11 mouse cellular contexts compared by ENCODE assay signal in genomic region chr5:85346762-85347161, GRCm38 (mm10).
DNase-seq lines count a peak whose midpoint lies in the region; ATAC-seq and TF ChIP-seq lines count a peak whose summit lies in the region.
"Had no signal": no experiment of that assay in that cellular context is flagged by ENCODE, and none has a peak within 500 bp of the region (broad histone marks: within the 10 kb centered on the region; RNA-seq: fewer than 3 reads in every experiment).

No protein-coding gene starts in this region.

- no peaks in the 10 kb centered on the region for H3K27me3 ChIP-seq in forebrain, embryonic 11.5 days (ENCODE audit: control insufficient read depth, insufficient read depth, low read length)
- H3K27me3 ChIP-seq in forebrain, embryonic 10.5 days (ENCODE audit: poor library complexity, severe bottlenecking) = no peaks in the 10 kb centered on the region
- no peaks in the 10 kb centered on the region for H3K27me3 ChIP-seq in hindbrain, postnatal 0 days (ENCODE audit: insufficient read depth, low read length)
- no peaks in the 10 kb centered on the region for H3K27me3 ChIP-seq in lung, postnatal 0 days (replicated peaks; ENCODE audit: insufficient read depth, low read length)

- no peak for DNase-seq in forebrain, embryonic 11.5 days (ENCODE audit: low spot score)
- DNase-seq in forebrain, embryonic 10.5 days (ENCODE audit: extremely low spot score, low spot score) = no peak
- DNase-seq in hindbrain, postnatal 0 days (ENCODE audit: low spot score) = peak; percentile 71
- peak; percentile 35 to 58 for DNase-seq in left cerebral cortex, postnatal 14 days (ENCODE audit: low spot score in 2 of 2)
- DNase-seq in right cerebral cortex, postnatal 25 days = peak; percentile 52
- DNase-seq in lung, postnatal 0 days (ENCODE audit: low spot score) = no peak
- DNase-seq in cerebellum, adult 9-11 months = no peak
- DNase-seq in adrenal gland, adult 18-20 months (ENCODE audit: low spot score in 2 of 2) = no peak
- DNase-seq: gastrocnemius, adult 2 months; heart, postnatal 10 days; lung, postnatal 10 days had no signal

- 73% methylated on average over 3 of the region's 3 CpGs for WGBS in forebrain, embryonic 11.5 days
- WGBS in forebrain, embryonic 10.5 days = 81% methylated on average over 3 of the region's 3 CpGs
- 40% methylated on average over 3 of the region's 3 CpGs for WGBS in hindbrain, postnatal 0 days
- WGBS in lung, postnatal 0 days = 74% methylated on average over 3 of the region's 3 CpGs

- no peak overlapping the region for H3K9ac ChIP-seq in forebrain, embryonic 11.5 days (ENCODE audit: low read length)
- no peak overlapping the region for H3K9ac ChIP-seq in hindbrain, postnatal 0 days (replicated peaks; ENCODE audit: low read length)
- H3K9ac ChIP-seq in lung, postnatal 0 days (replicated peaks; ENCODE audit: low read depth) = no peak overlapping the region

- H3K36me3 ChIP-seq in forebrain, embryonic 11.5 days (ENCODE audit: control insufficient read depth, insufficient read depth, low read length) = no peaks in the 10 kb centered on the region
- no peaks in the 10 kb centered on the region for H3K36me3 ChIP-seq in forebrain, embryonic 10.5 days (replicated peaks)
- no peaks in the 10 kb centered on the region for H3K36me3 ChIP-seq in hindbrain, postnatal 0 days (ENCODE audit: insufficient read depth, low read length)
- no peaks in the 10 kb centered on the region for H3K36me3 ChIP-seq in lung, postnatal 0 days (ENCODE audit: insufficient read depth, low read length)

- H3K4me1 ChIP-seq in forebrain, embryonic 11.5 days (replicated peaks; ENCODE audit: control insufficient read depth, insufficient read depth, low read length) = no peaks in the 10 kb centered on the region
- no peaks in the 10 kb centered on the region for H3K4me1 ChIP-seq in forebrain, embryonic 10.5 days
- no peaks in the 10 kb centered on the region for H3K4me1 ChIP-seq in hindbrain, postnatal 0 days (ENCODE audit: insufficient read depth, low read length)
- no peaks in the 10 kb centered on the region for H3K4me1 ChIP-seq in lung, postnatal 0 days (ENCODE audit: insufficient read depth, low read depth, low read length)

- peak; percentile 77 for ATAC-seq in forebrain, embryonic 11.5 days (replicated peaks; ENCODE audit: low FRiP score)
- peak; percentile 87 for ATAC-seq in hindbrain, postnatal 0 days
- no peak for ATAC-seq in lung, postnatal 0 days

- no peak overlapping the region for H3K4me2 ChIP-seq in forebrain, embryonic 11.5 days (ENCODE audit: low read depth, low read length, severe bottlenecking)
- no peak overlapping the region for H3K4me2 ChIP-seq in hindbrain, postnatal 0 days (ENCODE audit: low read depth, low read length)
- H3K4me2 ChIP-seq in lung, postnatal 0 days (replicated peaks; ENCODE audit: low read depth, low read length) = no peak overlapping the region

- intact Hi-C loops in left cerebral cortex, postnatal 14 days (cut with DNase I) = no loop called here

- H3K9me3 ChIP-seq in forebrain, embryonic 11.5 days (ENCODE audit: control insufficient read depth, low read length) = no peaks in the 10 kb centered on the region
- no peaks in the 10 kb centered on the region for H3K9me3 ChIP-seq in forebrain, embryonic 10.5 days
- no peaks in the 10 kb centered on the region for H3K9me3 ChIP-seq in hindbrain, postnatal 0 days (ENCODE audit: low read length)
- H3K9me3 ChIP-seq in lung, postnatal 0 days (ENCODE audit: low read length) = no peaks in the 10 kb centered on the region

- no peak overlapping the region for H3K27ac ChIP-seq in forebrain, embryonic 11.5 days (ENCODE audit: low read depth, low read length)
- no peak overlapping the region for H3K27ac ChIP-seq in forebrain, embryonic 10.5 days
- no peak overlapping the region for H3K27ac ChIP-seq in hindbrain, postnatal 0 days
- H3K27ac ChIP-seq in lung, postnatal 0 days (ENCODE audit: low read length) = no peak overlapping the region
- H3K27ac ChIP-seq: gastrocnemius, adult 2 months had no signal

- TF ChIP-seq EP300 in lung, postnatal 0 days (IDR thresholded peaks at IDR 0.05) = no peak

- no peak for TF ChIP-seq CTCF in hindbrain, postnatal 0 days (IDR thresholded peaks at IDR 0.05; ENCODE audit: low read depth)
- TF ChIP-seq CTCF in lung, postnatal 0 days (IDR thresholded peaks at IDR 0.05) = no peak

- no peak overlapping the region for H3K4me3 ChIP-seq in forebrain, embryonic 11.5 days (ENCODE audit: low read depth, low read length)
- no peak overlapping the region for H3K4me3 ChIP-seq in forebrain, embryonic 10.5 days
- H3K4me3 ChIP-seq in hindbrain, postnatal 0 days (ENCODE audit: low read length) = no peak overlapping the region
- H3K4me3 ChIP-seq in lung, postnatal 0 days (ENCODE audit: low read depth, low read length) = no peak overlapping the region
- H3K4me3 ChIP-seq: gastrocnemius, adult 2 months had no signal

Comparison
In these comparisons a context has a peak if more than half of its experiments do, and no peak if none do; other contexts are left out.
1. DNase-seq: peak in hindbrain, postnatal 0 days (single experiment), left cerebral cortex, postnatal 14 days (2 of 2) and right cerebral cortex, postnatal 25 days (single experiment); none in forebrain, embryonic 11.5 days (single experiment), forebrain, embryonic 10.5 days (single experiment), lung, postnatal 0 days (single experiment), cerebellum, adult 9-11 months (single experiment) and adrenal gland, adult 18-20 months (0 of 2).